Mouse (Mus musculus): ENCODE results near the gene Taf6. TPM values are rescaled to one million over a fixed set of nuclear protein-coding genes. Genes with fewer than 3 reads are reported as not detected.

The Taf6 gene
- polyA plus RNA-seq, 1 experiment = 47.1 TPM

GRCm38 (mm10) chr5:138163610-138164009 is 23.6 kb downstream of the Taf6 start:
- Histone ChIP-seq H3K4me3 (no peak overlapping the region), H3K27me3 (ENCODE audit: control insufficient read depth, insufficient read depth, insufficient read length) (no peaks in the 10 kb centered on the region), H3K79me2 (ENCODE audit: control insufficient read depth, insufficient read depth) (peaks cover 18% of the 10 kb centered on the region), H3K36me3 (ENCODE audit: control insufficient read depth, insufficient read depth) (peaks cover 30% of the 10 kb centered on the region), H3ac (ENCODE audit: control insufficient read depth, insufficient read length) (no peak overlapping the region), H3K4me2 (ENCODE audit: low read depth) (no peak overlapping the region)
- TF ChIP-seq POLR2AphosphoS2 (IDR thresholded peaks at IDR 0.05; ENCODE audit: insufficient read length, low read depth) (peak; percentile 57), TCF3 (IDR thresholded peaks at IDR 0.05; ENCODE audit: insufficient read length, low read depth) (no peak)

- TF ChIP-seq SRF (IDR thresholded peaks at IDR 0.05; ENCODE audit: control insufficient read depth, insufficient read length, low read depth) = no peak
- no peak for TF ChIP-seq USF1 (IDR thresholded peaks at IDR 0.05; ENCODE audit: low read depth)
- TF ChIP-seq CEBPB (IDR thresholded peaks at IDR 0.05; ENCODE audit: insufficient read depth, poor library complexity, severe bottlenecking) = no peak
- TF ChIP-seq POLR2A (IDR thresholded peaks at IDR 0.05; ENCODE audit: insufficient read length, low read depth) = no peak
- TF ChIP-seq MYOG (IDR thresholded peaks at IDR 0.05; ENCODE audit: control insufficient read depth in 1 of 3, insufficient read depth in 1 of 3, insufficient read length in 2 of 3, low read depth in 2 of 3) = no peak
- no peak for TF ChIP-seq POLR2AphosphoS2 (IDR thresholded peaks at IDR 0.05; ENCODE audit: insufficient read length, low read depth)
- no peak for TF ChIP-seq MYOD1 (IDR thresholded peaks at IDR 0.05; ENCODE audit: control insufficient read depth in 1 of 3, insufficient read length in 2 of 3, low read depth in 2 of 3)
- TF ChIP-seq E2F4 (IDR thresholded peaks at IDR 0.05; ENCODE audit: insufficient read depth) = no peak
- TF ChIP-seq MAX (IDR thresholded peaks at IDR 0.05; ENCODE audit: low read depth) = no peak
- no peak for TF ChIP-seq TCF12 (IDR thresholded peaks at IDR 0.05; ENCODE audit: insufficient read depth, poor library complexity, severe bottlenecking)
- no peak for TF ChIP-seq REST (IDR thresholded peaks at IDR 0.05; ENCODE audit: insufficient read depth, insufficient read length)
- no peak for TF ChIP-seq TCF3 (IDR thresholded peaks at IDR 0.05; ENCODE audit: insufficient read length, low read depth)
- peaks cover 27% of the 10 kb centered on the region for H3K36me3 ChIP-seq (ENCODE audit: control insufficient read depth, insufficient read depth)
- H3K4me2 ChIP-seq (ENCODE audit: low read depth) = no peak overlapping the region
- H3ac ChIP-seq (ENCODE audit: control insufficient read depth, insufficient read length) = no peak overlapping the region
- H3K4me3 ChIP-seq = no peak overlapping the region
- H3K27me3 ChIP-seq (ENCODE audit: control insufficient read depth, insufficient read depth, insufficient read length) = no peaks in the 10 kb centered on the region
- peaks cover 18% of the 10 kb centered on the region for H3K79me2 ChIP-seq (ENCODE audit: control insufficient read depth, insufficient read depth)
Observed at GRCm38 (mm10) chr5:138163046-138163445, 24.2 kb downstream of the Taf6 start.

GRCm38 (mm10) chr5:138160842-138161665 is 26.2 kb downstream of the Taf6 start, which contains the start of gene Cops6:
Gene Cops6, plus strand, starts transcription at chr5:138161071.
- peak within 1 kb of the TSS; percentile 95 for H3K4me2 ChIP-seq (ENCODE audit: low read depth)
- peaks cover 18% of the 10 kb centered on the region for H3K79me2 ChIP-seq (ENCODE audit: control insufficient read depth, insufficient read depth)
- peak within 1 kb of the TSS; percentile 88 for H3K4me3 ChIP-seq
- TF ChIP-seq TCF3 (IDR thresholded peaks at IDR 0.05; ENCODE audit: insufficient read length, low read depth) (no peak), MYOG (IDR thresholded peaks at IDR 0.05; ENCODE audit: control insufficient read depth in 1 of 3, insufficient read depth in 1 of 3, insufficient read length in 2 of 3, low read depth in 2 of 3) (peak in 2 of 3 experiments; percentile 71 to 77), USF1 (IDR thresholded peaks at IDR 0.05; ENCODE audit: low read depth) (no peak), POLR2A (IDR thresholded peaks at IDR 0.05; ENCODE audit: insufficient read length, low read depth) (peak; percentile 93), POLR2AphosphoS2 (IDR thresholded peaks at IDR 0.05; ENCODE audit: insufficient read length, low read depth) (peak; percentile 88), CEBPB (IDR thresholded peaks at IDR 0.05; ENCODE audit: insufficient read depth, poor library complexity, severe bottlenecking) (no peak), E2F4 (IDR thresholded peaks at IDR 0.05; ENCODE audit: insufficient read depth) (no peak), MAX (IDR thresholded peaks at IDR 0.05; ENCODE audit: low read depth) (no peak), SRF (IDR thresholded peaks at IDR 0.05; ENCODE audit: control insufficient read depth, insufficient read length, low read depth) (no peak), REST (IDR thresholded peaks at IDR 0.05; ENCODE audit: insufficient read depth, insufficient read length) (peak; percentile 29), MYOD1 (IDR thresholded peaks at IDR 0.05; ENCODE audit: control insufficient read depth in 1 of 3, insufficient read length in 2 of 3, low read depth in 2 of 3) (peak in 2 of 3 experiments; percentile 74 to 96), TCF12 (IDR thresholded peaks at IDR 0.05; ENCODE audit: insufficient read depth, poor library complexity, severe bottlenecking) (no peak)
- no peaks in the 10 kb centered on the region for H3K27me3 ChIP-seq (ENCODE audit: control insufficient read depth, insufficient read depth, insufficient read length)
- peaks cover 20% of the 10 kb centered on the region for H3K36me3 ChIP-seq (ENCODE audit: control insufficient read depth, insufficient read depth)
- peak within 1 kb of the TSS; percentile 40 for H3ac ChIP-seq (ENCODE audit: control insufficient read depth, insufficient read length)

GRCm38 (mm10) chr5:138160224-138160762 is 27.0 kb downstream of the Taf6 start:
- peak overlapping the region; percentile 40 for H3ac ChIP-seq (ENCODE audit: control insufficient read depth, insufficient read length)
- H3K4me2 ChIP-seq (ENCODE audit: low read depth) = peak overlapping the region; percentile 75
- no peaks in the 10 kb centered on the region for H3K27me3 ChIP-seq (ENCODE audit: control insufficient read depth, insufficient read depth, insufficient read length)
- peaks cover 20% of the 10 kb centered on the region for H3K36me3 ChIP-seq (ENCODE audit: control insufficient read depth, insufficient read depth)
- peaks cover 18% of the 10 kb centered on the region for H3K79me2 ChIP-seq (ENCODE audit: control insufficient read depth, insufficient read depth)
- TF ChIP-seq CEBPB (IDR thresholded peaks at IDR 0.05; ENCODE audit: insufficient read depth, poor library complexity, severe bottlenecking) = no peak
- no peak for TF ChIP-seq MYOD1 (IDR thresholded peaks at IDR 0.05; ENCODE audit: control insufficient read depth in 1 of 3, insufficient read length in 2 of 3, low read depth in 2 of 3)
- no peak for TF ChIP-seq POLR2A (IDR thresholded peaks at IDR 0.05; ENCODE audit: insufficient read length, low read depth)
- TF ChIP-seq SRF (IDR thresholded peaks at IDR 0.05; ENCODE audit: control insufficient read depth, insufficient read length, low read depth) = no peak
- no peak for TF ChIP-seq MAX (IDR thresholded peaks at IDR 0.05; ENCODE audit: low read depth)
- no peak for TF ChIP-seq USF1 (IDR thresholded peaks at IDR 0.05; ENCODE audit: low read depth)
- no peak for TF ChIP-seq POLR2AphosphoS2 (IDR thresholded peaks at IDR 0.05; ENCODE audit: insufficient read length, low read depth)
- peak overlapping the region; percentile 88 for H3K4me3 ChIP-seq
